Mouse (Mus musculus) kidney, embryonic 15.5 days (tissue): ENCODE data around the gene Ube2d2b. TPM values are rescaled to one million over a fixed set of nuclear protein-coding genes. Genes with fewer than 3 reads are reported as not detected.

Source experiments
- ATAC-seq: fragments of 200-750 bp; cut with Nextera tagmentation; replicated peaks from 2 replicates; pipeline ENCODE4 v1.8.0; 2017; ENCODE audit warnings: moderate TSS enrichment; ENCODE audit not compliant: low FRiP score
- H3K27ac ChIP-seq: fragments of 300-500 bp; sonication (generic); 2 replicates; pipeline ENCODE4 v1.5.1; 2015; ENCODE audit warnings: mild to moderate bottlenecking, inconsistent platforms
- H3K27me3 ChIP-seq: fragments of 300-500 bp; sonication (generic); 2 replicates; pipeline ENCODE4 v1.6.1; 2015; ENCODE audit warnings: inconsistent platforms
- H3K36me3 ChIP-seq: fragments of 300-500 bp; sonication (generic); 2 replicates; pipeline ENCODE4 v1.6.1; 2015; ENCODE audit warnings: inconsistent platforms
- H3K4me1 ChIP-seq: fragments of 300-500 bp; sonication (generic); 2 replicates; pipeline ENCODE4 v1.6.1; 2015; ENCODE audit warnings: inconsistent platforms
- H3K4me2 ChIP-seq: fragments of 300-500 bp; sonication (generic); 2 replicates; pipeline ENCODE4 v1.6.1; 2015; ENCODE audit warnings: moderate library complexity, mild to moderate bottlenecking, inconsistent platforms
- H3K4me3 ChIP-seq: fragments of 300-500 bp; sonication (generic); replicated peaks from 2 replicates; pipeline ENCODE4 v1.5.1; 2015; ENCODE audit warnings: mild to moderate bottlenecking, inconsistent platforms
- H3K9ac ChIP-seq: fragments of 300-500 bp; sonication (generic); 2 replicates; pipeline ENCODE4 v1.6.1; 2015; ENCODE audit warnings: mild to moderate bottlenecking, inconsistent platforms
- H3K9me3 ChIP-seq: fragments of 300-500 bp; sonication (generic); replicated peaks from 2 replicates; pipeline ENCODE4 v1.6.1; 2016; ENCODE audit warnings: inconsistent platforms
- WGBS: fragments of 180-500 bp; shearing (Covaris S2); methylation state at CpG from one replicate; pipeline ENCODE4 v1.1.7; 2015; ENCODE audit warnings: mixed read lengths; 5-methylcytosine and 5-hydroxymethylcytosine counted together
- polyA plus RNA-seq: library from polyadenylated mRNA; unstranded; fragments of >200 nt; fragmentation: Nextera tagmentation; extraction: Ambion mirVana; gene quantifications from 2 replicates; pipeline ENCODE4 v1.2.1, GENCODE M21; 2015

Ube2d2b gene
- polyA plus RNA-seq, 1 experiment from 2014 or later: 0.30 TPM

- WGBS: 96% methylated on average over 2 of the region's 2 CpGs
- ATAC-seq: no peak
Observed at GRCm38 (mm10) chr5:107814651-107815050, 15.2 kb upstream of the Ube2d2b start.

GRCm38 (mm10) chr5:107822521-107822920, 7.4 kb upstream of the Ube2d2b start:
- peaks cover 13% of the 10 kb centered on the region for H3K36me3 ChIP-seq
- no peak overlapping the region for H3K27ac ChIP-seq
- ATAC-seq: no peak
- no peak overlapping the region for H3K4me3 ChIP-seq
- 71% methylated on average over 1 of the region's 1 CpGs for WGBS
- H3K9ac ChIP-seq: no peak overlapping the region
- 0 out of 2 replicates have a peak, but pooled peaks cover 2% of the 10 kb centered on the region for H3K4me1 ChIP-seq
- no peaks in the 10 kb centered on the region for H3K27me3 ChIP-seq
- no peak overlapping the region for H3K4me2 ChIP-seq
- H3K9me3 ChIP-seq: no peaks in the 10 kb centered on the region

More at GRCm38 (mm10) chr5:107814651-107815050, 15.2 kb upstream of the Ube2d2b start:
- H3K36me3 ChIP-seq: peaks cover 63% of the 10 kb centered on the region
- H3K9me3 ChIP-seq: no peaks in the 10 kb centered on the region
- H3K27ac ChIP-seq: no peak overlapping the region
- H3K4me3 ChIP-seq: no peak overlapping the region
- no peak overlapping the region for H3K4me2 ChIP-seq
- H3K27me3 ChIP-seq: no peaks in the 10 kb centered on the region
- H3K9ac ChIP-seq: no peak overlapping the region
- H3K4me1 ChIP-seq: no peaks in the 10 kb centered on the region

DNA sequence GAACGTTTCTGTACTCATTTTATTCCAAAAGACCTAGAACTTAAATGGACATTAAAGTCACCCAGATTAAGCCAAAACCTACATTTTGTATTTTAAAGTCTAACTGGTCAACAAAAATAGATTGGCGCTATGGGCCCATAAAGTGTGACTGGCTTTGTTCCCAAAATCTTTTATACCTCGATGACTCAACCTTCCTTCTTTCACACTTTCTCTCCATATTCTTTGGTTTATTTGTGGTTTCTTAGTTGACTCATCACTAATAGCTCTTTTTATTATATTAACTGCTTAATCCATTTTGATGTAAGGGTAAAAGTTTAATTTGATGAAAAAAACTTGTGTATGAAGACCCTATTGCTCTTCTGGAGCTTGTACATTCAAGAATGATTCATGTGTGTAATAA, 1.5 kb downstream of the Ube2d2b start:
- H3K4me3 ChIP-seq: no peak overlapping the region
- no peak overlapping the region for H3K27ac ChIP-seq
- 0 out of 2 replicates have a peak, but pooled peaks cover 3% of the 10 kb centered on the region for H3K9me3 ChIP-seq
- 91% methylated on average over 3 of the region's 3 CpGs for WGBS
- no peak overlapping the region for H3K4me2 ChIP-seq
- H3K9ac ChIP-seq: no peak overlapping the region
- no peak for ATAC-seq
- no peaks in the 10 kb centered on the region for H3K27me3 ChIP-seq
- peaks cover 13% of the 10 kb centered on the region for H3K36me3 ChIP-seq
- H3K4me1 ChIP-seq: 0 out of 2 replicates have a peak, but pooled peaks cover 2% of the 10 kb centered on the region

DNA sequence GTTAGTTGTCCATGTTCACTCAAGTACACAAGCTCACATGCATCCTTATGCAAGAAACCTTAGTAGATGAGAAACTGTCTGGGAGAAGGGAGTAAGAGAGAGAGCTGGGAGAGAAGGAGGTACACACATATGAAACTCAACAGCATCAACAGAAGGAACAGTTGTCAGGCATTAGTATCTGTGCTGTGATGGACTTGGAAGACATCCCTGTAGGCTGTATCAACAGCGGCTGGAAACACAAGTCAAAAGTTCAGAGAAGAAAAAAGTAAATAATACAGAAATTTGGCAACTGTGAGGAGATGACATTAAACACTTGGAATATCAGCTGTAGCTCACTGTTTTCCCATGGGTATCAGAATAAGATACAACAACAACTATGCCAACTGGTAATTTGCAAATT, 4.4 kb downstream of the Ube2d2b start:
- 0 out of 2 replicates have a peak, but pooled peaks cover 3% of the 10 kb centered on the region for H3K9me3 ChIP-seq
- H3K4me3 ChIP-seq: no peak overlapping the region
- no peak for ATAC-seq
- H3K9ac ChIP-seq: no peak overlapping the region
- H3K27me3 ChIP-seq: no peaks in the 10 kb centered on the region
- no peak overlapping the region for H3K4me2 ChIP-seq
- H3K4me1 ChIP-seq: no peaks in the 10 kb centered on the region
- peaks cover 13% of the 10 kb centered on the region for H3K36me3 ChIP-seq
- WGBS: 70% methylated on average over 1 of the region's 1 CpGs
- H3K27ac ChIP-seq: no peak overlapping the region

GRCm38 (mm10) chr5:107838891-107839644, 9.2 kb downstream of the Ube2d2b start:
- H3K4me2 ChIP-seq: no peak overlapping the region
- no peak for ATAC-seq
- H3K4me3 ChIP-seq: no peak overlapping the region
- no peak overlapping the region for H3K9ac ChIP-seq
- 67% methylated on average over 3 of the region's 3 CpGs for WGBS
- H3K9me3 ChIP-seq: no peaks in the 10 kb centered on the region
- H3K36me3 ChIP-seq: peaks cover 19% of the 10 kb centered on the region
- H3K4me1 ChIP-seq: no peaks in the 10 kb centered on the region; the same call in 1 of the 2 replicates
- H3K27me3 ChIP-seq: no peaks in the 10 kb centered on the region
- H3K27ac ChIP-seq: no peak overlapping the region

- no peaks in the 10 kb centered on the region; the same call in 1 of the 2 replicates for H3K4me1 ChIP-seq
- H3K27ac ChIP-seq: no peak overlapping the region
- no peak overlapping the region for H3K4me3 ChIP-seq
- H3K4me2 ChIP-seq: no peak overlapping the region
- no peak for ATAC-seq
- H3K27me3 ChIP-seq: no peaks in the 10 kb centered on the region
- H3K9me3 ChIP-seq: no peaks in the 10 kb centered on the region
- peaks cover 19% of the 10 kb centered on the region for H3K36me3 ChIP-seq
- H3K9ac ChIP-seq: no peak overlapping the region
- 93% methylated on average over 5 of the region's 5 CpGs for WGBS
Observed at GRCm38 (mm10) chr5:107840549-107841238, 10.8 kb downstream of the Ube2d2b start.

GRCm38 (mm10) chr5:107847349-107847748, 17.4 kb downstream of the Ube2d2b start:
- WGBS: 89% methylated on average over 5 of the region's 5 CpGs
- H3K4me2 ChIP-seq: no peak overlapping the region
- no peak for ATAC-seq
- H3K4me3 ChIP-seq: no peak overlapping the region
- no peaks in the 10 kb centered on the region; the same call in 1 of the 2 replicates for H3K9me3 ChIP-seq
- peaks cover 4% of the 10 kb centered on the region; the same call in 1 of the 2 replicates for H3K4me1 ChIP-seq
- no peak overlapping the region for H3K27ac ChIP-seq
- H3K27me3 ChIP-seq: no peaks in the 10 kb centered on the region
- H3K36me3 ChIP-seq: peaks cover 6% of the 10 kb centered on the region; the same call in 1 of the 2 replicates
- H3K9ac ChIP-seq: no peak overlapping the region

DNA sequence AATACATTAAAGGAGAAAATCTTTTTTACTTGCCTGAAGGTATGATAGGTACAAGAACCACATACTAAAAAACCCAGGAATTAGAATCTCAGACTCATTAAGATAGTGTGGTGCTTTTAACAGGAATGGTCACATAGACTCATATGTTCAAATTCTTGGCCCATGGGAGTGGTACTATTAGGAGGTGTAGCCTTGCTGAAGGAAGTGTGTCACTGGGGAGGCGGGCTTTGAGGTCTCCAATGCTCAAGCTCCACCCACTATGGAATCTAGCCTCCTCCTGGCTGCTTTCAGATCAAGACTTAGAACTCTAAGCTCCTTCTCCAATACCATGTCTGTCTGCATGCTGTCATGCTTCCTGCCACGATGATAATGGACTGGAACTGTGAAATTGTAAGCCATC, 17.9 kb downstream of the Ube2d2b start:
- Histone ChIP-seq H3K4me3 (no peak overlapping the region), H3K27ac (no peak overlapping the region), H3K27me3 (no peaks in the 10 kb centered on the region), H3K4me1 (peaks cover 4% of the 10 kb centered on the region; the same call in 1 of the 2 replicates), H3K9me3 (no peaks in the 10 kb centered on the region; the same call in 1 of the 2 replicates), H3K36me3 (peaks cover 6% of the 10 kb centered on the region; the same call in 1 of the 2 replicates), H3K4me2 (no peak overlapping the region), H3K9ac (no peak overlapping the region)
- ATAC-seq: no peak
- 59% methylated on average over 2 of the region's 2 CpGs for WGBS

GRCm38 (mm10) chr5:107848964-107849363, 19.1 kb downstream of the Ube2d2b start:
- no peaks in the 10 kb centered on the region for H3K27me3 ChIP-seq
- 89% methylated on average over 4 of the region's 4 CpGs for WGBS
- H3K9ac ChIP-seq: no peak overlapping the region
- peaks cover 6% of the 10 kb centered on the region; the same call in 1 of the 2 replicates for H3K36me3 ChIP-seq
- H3K4me2 ChIP-seq: no peak overlapping the region
- no peaks in the 10 kb centered on the region; the same call in 1 of the 2 replicates for H3K9me3 ChIP-seq
- H3K27ac ChIP-seq: no peak overlapping the region
- no peak overlapping the region for H3K4me3 ChIP-seq
- peaks cover 11% of the 10 kb centered on the region for H3K4me1 ChIP-seq
- ATAC-seq: no peak

- Histone ChIP-seq H3K9me3 (no peaks in the 10 kb centered on the region; the same call in 1 of the 2 replicates), H3K27ac (peak overlapping the region; percentile 54; the same call in 1 of the 2 replicates), H3K9ac (no peak overlapping the region), H3K4me2 (no peak overlapping the region), H3K36me3 (peaks cover 6% of the 10 kb centered on the region; the same call in 1 of the 2 replicates), H3K4me1 (peaks cover 18% of the 10 kb centered on the region), H3K4me3 (no peak overlapping the region), H3K27me3 (no peaks in the 10 kb centered on the region)
- 42% methylated on average over 6 of the region's 6 CpGs for whole genome bisulfite sequencing
- no peak for ATAC-seq
Observed at GRCm38 (mm10) chr5:107853807-107854206, 23.9 kb downstream of the Ube2d2b start.

GRCm38 (mm10) chr5:107854556-107854955, 24.7 kb downstream of the Ube2d2b start:
- no peak overlapping the region for H3K4me2 ChIP-seq
- H3K9me3 ChIP-seq: no peaks in the 10 kb centered on the region; the same call in 1 of the 2 replicates
- peaks cover 18% of the 10 kb centered on the region for H3K4me1 ChIP-seq
- H3K27me3 ChIP-seq: no peaks in the 10 kb centered on the region
- 74% methylated on average over 3 of the region's 3 CpGs for WGBS
- ATAC-seq: no peak
- no peak overlapping the region for H3K9ac ChIP-seq
- H3K36me3 ChIP-seq: peaks cover 6% of the 10 kb centered on the region; the same call in 1 of the 2 replicates
- no peak overlapping the region for H3K4me3 ChIP-seq
- H3K27ac ChIP-seq: no peak overlapping the region

DNA sequence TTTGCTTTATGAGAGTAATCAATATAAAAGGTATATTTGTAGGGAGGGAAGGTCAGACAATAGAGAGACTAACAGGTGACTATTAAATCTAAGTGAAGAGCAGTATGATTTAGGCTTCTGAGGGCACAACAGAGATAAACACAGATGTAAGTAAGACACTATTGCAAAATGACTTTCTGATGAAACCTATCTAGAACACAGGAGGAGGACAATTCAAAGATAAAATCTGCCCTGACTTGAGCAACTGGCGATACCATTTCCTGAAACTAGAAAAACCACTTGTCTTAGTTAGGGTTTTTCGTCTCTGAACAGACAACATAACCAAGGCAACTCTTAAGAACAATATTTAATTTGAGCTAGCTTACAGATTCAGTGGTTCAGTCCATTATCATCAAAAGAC, 25.6 kb downstream of the Ube2d2b start:
- no peaks in the 10 kb centered on the region for H3K36me3 ChIP-seq
- peaks cover 18% of the 10 kb centered on the region for H3K4me1 ChIP-seq
- WGBS: 78% methylated on average over 2 of the region's 2 CpGs
- H3K27me3 ChIP-seq: no peaks in the 10 kb centered on the region
- no peak overlapping the region for H3K9ac ChIP-seq
- H3K27ac ChIP-seq: no peak overlapping the region
- H3K4me3 ChIP-seq: no peak overlapping the region
- no peak for ATAC-seq
- no peaks in the 10 kb centered on the region for H3K9me3 ChIP-seq
- no peak overlapping the region for H3K4me2 ChIP-seq
